Mouse (Mus musculus): Measurements from ENCODE around the gene Adam6b. TPM values are rescaled to one million over a fixed set of nuclear protein-coding genes. Genes with fewer than 3 reads are reported as not detected.

Gene Adam6b
- not detected for polyA plus RNA-seq (2014; fragmentation: Illumina TruSeq; extraction: RNeasy Lipid Tissue Mini Kit (QIAGEN cat#74804); ENCODE audit: low read depth, low replicate concordance)

GRCm38 (mm10) chr12:113489211-113489610, at the start of gene Adam6b:
Gene Adam6b (plus strand): TSS chr12:113489511.

Other genes with a start within 250 kb of the Adam6b start
- gene Adam6a, start 54.4 kb downstream of the Adam6b start, polyA plus RNA-seq (2014; fragmentation: Illumina TruSeq; extraction: RNeasy Lipid Tissue Mini Kit (QIAGEN cat#74804); ENCODE audit: low read depth, low replicate concordance), result not detected

All from heart, adult 10 weeks (tissue).